Mouse (Mus musculus) lung, postnatal 0 days (tissue): Measurements from ENCODE around the gene Map6. TPM values are rescaled to one million over a fixed set of nuclear protein-coding genes. Genes with fewer than 3 reads are reported as not detected.

Experiments used
- ATAC-seq: fragments of 200-750 bp; cut with Nextera tagmentation; 2 replicates; pipeline ENCODE4 v1.8.0; 2017; ENCODE audit warnings: moderate library complexity
- DNase-seq: peaks from one replicate; pipeline ENCODE4 v3.0.0-alpha.2; 2016; ENCODE audit warnings: low spot score
- H3K27ac ChIP-seq: fragments of 300-500 bp; sonication (generic); 2 replicates; pipeline ENCODE4 v1.5.1; 2014; ENCODE audit warnings: antibody characterized with exemption, mild to moderate bottlenecking, low read length, mixed read lengths
- H3K27me3 ChIP-seq: fragments of 300-500 bp; sonication (generic); replicated peaks from 2 replicates; pipeline ENCODE4 v1.6.1; 2014; ENCODE audit warnings: low read length, mixed read lengths; ENCODE audit not compliant: insufficient read depth
- H3K36me3 ChIP-seq: fragments of 300-500 bp; sonication (generic); 2 replicates; pipeline ENCODE4 v1.6.1; 2014; ENCODE audit warnings: low read length, mixed read lengths; ENCODE audit not compliant: insufficient read depth
- H3K4me1 ChIP-seq: fragments of 300-500 bp; sonication (generic); 2 replicates; pipeline ENCODE4 v1.6.1; 2014; ENCODE audit warnings: antibody characterized with exemption, low read depth, low read length, mixed read lengths; ENCODE audit not compliant: insufficient read depth
- H3K4me2 ChIP-seq: fragments of 300-500 bp; sonication (generic); replicated peaks from 2 replicates; pipeline ENCODE4 v1.6.1; 2014; ENCODE audit warnings: low read depth, mild to moderate bottlenecking, low read length, moderate library complexity, mixed read lengths
- H3K4me3 ChIP-seq: fragments of 300-500 bp; sonication (generic); 2 replicates; pipeline ENCODE4 v1.5.1; 2014; ENCODE audit warnings: low read depth, low read length
- H3K9ac ChIP-seq: fragments of 300-500 bp; sonication (generic); replicated peaks from 2 replicates; pipeline ENCODE4 v1.6.1; 2014; ENCODE audit warnings: low read depth, mild to moderate bottlenecking
- H3K9me3 ChIP-seq: fragments of 300-500 bp; sonication (generic); 2 replicates; pipeline ENCODE4 v1.6.1; 2016; ENCODE audit warnings: low read length, mixed read lengths
- CTCF ChIP-seq: IDR thresholded peaks from 2 replicates; pipeline ENCODE4 v1.5.1; 2016; ENCODE audit warnings: antibody characterized with exemption, mild to moderate bottlenecking
- EP300 ChIP-seq: IDR thresholded peaks from 2 replicates; pipeline ENCODE4 v1.6.1; 2016; ENCODE audit warnings: antibody characterized with exemption, mild to moderate bottlenecking, control low read depth
- WGBS: fragments of 180-500 bp; shearing (Covaris S2); extraction: QIAGEN DNeasy Blood & Tissue Kit; methylation state at CpG from one replicate; pipeline ENCODE4 v1.1.7; 2014; 5-methylcytosine and 5-hydroxymethylcytosine counted together
- polyA plus RNA-seq: library from polyadenylated mRNA; unstranded; fragments of >200 nt; fragmentation: Nextera tagmentation; extraction: Ambion mirVana; gene quantifications from 2 replicates; pipeline ENCODE4 v1.2.1, GENCODE M21; 2015

The Map6 gene
- polyA plus RNA-seq, 1 experiment from 2014 or later, result 29.6 TPM

- ATAC-seq, result peak; percentile 66
- Histone ChIP-seq H3K4me3 (no peak overlapping the region), H3K9me3 (no peaks in the 10 kb centered on the region), H3K36me3 (no peaks in the 10 kb centered on the region), H3K27ac (no peak overlapping the region; the same call in 1 of the 2 replicates), H3K9ac (no peak overlapping the region), H3K4me2 (no peak overlapping the region), H3K27me3 (no peaks in the 10 kb centered on the region), H3K4me1 (peaks cover 6% of the 10 kb centered on the region)
- TF ChIP-seq CTCF, result no peak
- peak; percentile 23; the same call in 1 of the 2 replicates for TF ChIP-seq EP300
- DNase-seq, result peak; percentile 54
- WGBS, result 61% methylated on average over 9 of the region's 9 CpGs
Measured at GRCm38 (mm10) chr7:99323321-99323700, 56.1 kb downstream of the Map6 start.

GRCm38 (mm10) chr7:99324810-99325209 is 57.6 kb downstream of the Map6 start:
- no peak overlapping the region for H3K4me2 ChIP-seq
- H3K27ac ChIP-seq, result no peak overlapping the region
- H3K27me3 ChIP-seq, result no peaks in the 10 kb centered on the region
- 25% methylated on average over 10 of the region's 10 CpGs for WGBS
- H3K36me3 ChIP-seq, result no peaks in the 10 kb centered on the region
- H3K4me1 ChIP-seq, result peaks cover 6% of the 10 kb centered on the region
- no peak overlapping the region for H3K4me3 ChIP-seq
- TF ChIP-seq CTCF, result no peak
- TF ChIP-seq EP300, result no peak
- H3K9me3 ChIP-seq, result no peaks in the 10 kb centered on the region
- H3K9ac ChIP-seq, result no peak overlapping the region
- ATAC-seq (no peak), DNase-seq (no peak)

GRCm38 (mm10) chr7:99326128-99326527 is 58.9 kb downstream of the Map6 start:
- no peak for TF ChIP-seq CTCF
- H3K36me3 ChIP-seq, result no peaks in the 10 kb centered on the region
- no peak overlapping the region for H3K27ac ChIP-seq
- no peak overlapping the region for H3K4me2 ChIP-seq
- no peak for DNase-seq
- no peak for ATAC-seq
- no peak overlapping the region for H3K4me3 ChIP-seq
- WGBS, result 52% methylated on average over 6 of the region's 6 CpGs
- no peaks in the 10 kb centered on the region for H3K4me1 ChIP-seq
- H3K9me3 ChIP-seq, result no peaks in the 10 kb centered on the region
- H3K9ac ChIP-seq, result no peak overlapping the region
- no peaks in the 10 kb centered on the region for H3K27me3 ChIP-seq

- Histone ChIP-seq H3K27ac (no peak overlapping the region), H3K4me3 (no peak overlapping the region), H3K9ac (no peak overlapping the region), H3K27me3 (no peaks in the 10 kb centered on the region), H3K4me1 (no peaks in the 10 kb centered on the region), H3K36me3 (no peaks in the 10 kb centered on the region), H3K4me2 (no peak overlapping the region), H3K9me3 (no peaks in the 10 kb centered on the region)
- ATAC-seq (no peak), DNase-seq (no peak)
- TF ChIP-seq EP300, result no peak
- TF ChIP-seq CTCF, result no peak
- WGBS, result 52% methylated on average over 4 of the region's 4 CpGs
Measured at GRCm38 (mm10) chr7:99328847-99329246, 61.6 kb downstream of the Map6 start.

- Histone ChIP-seq H3K9ac (no peak overlapping the region), H3K9me3 (no peaks in the 10 kb centered on the region), H3K36me3 (no peaks in the 10 kb centered on the region), H3K4me3 (no peak overlapping the region), H3K4me1 (no peaks in the 10 kb centered on the region), H3K27me3 (no peaks in the 10 kb centered on the region), H3K27ac (no peak overlapping the region), H3K4me2 (no peak overlapping the region)
- ATAC-seq, result no peak
- WGBS, result 80% methylated on average over 5 of the region's 5 CpGs
- no peak for TF ChIP-seq EP300
- TF ChIP-seq CTCF, result no peak
- DNase-seq, result no peak
Measured at GRCm38 (mm10) chr7:99330012-99330411, 62.8 kb downstream of the Map6 start.

GRCm38 (mm10) chr7:99332774-99333480 is 65.7 kb downstream of the Map6 start:
- ATAC-seq, result peak; percentile 83
- H3K27ac ChIP-seq, result no peak overlapping the region
- peak; percentile 90 for DNase-seq

More at GRCm38 (mm10) chr7:99332774-99333480, 65.7 kb downstream of the Map6 start:
- Histone ChIP-seq H3K4me3 (no peak overlapping the region), H3K36me3 (no peaks in the 10 kb centered on the region), H3K9me3 (no peaks in the 10 kb centered on the region), H3K9ac (no peak overlapping the region), H3K27me3 (no peaks in the 10 kb centered on the region), H3K4me2 (no peak overlapping the region), H3K4me1 (no peaks in the 10 kb centered on the region)
- WGBS, result 45% methylated on average over 12 of the region's 12 CpGs
- TF ChIP-seq EP300, result no peak
- TF ChIP-seq CTCF, result peak; percentile 97
